Mouse (Mus musculus) megakaryocyte, embryonic 14.5 days (primary cell): ENCODE measurements around the gene Hspb8. TPM values are rescaled to one million over a fixed set of nuclear protein-coding genes. Genes with fewer than 3 reads are reported as not detected.
"Not testable (repeated sequence)": the region's sequence is repeated elsewhere in the genome, so short reads cannot be mapped to it uniquely, and the experiment has no call there.

Experiments used
- H3K27me3 ChIP-seq: replicated peaks from 2 replicates; pipeline ENCODE3; 2012; ENCODE audit warnings: inconsistent platforms
- H3K36me3 ChIP-seq: replicated peaks from 2 replicates; pipeline ENCODE3; 2012; ENCODE audit warnings: low read length, inconsistent platforms, mixed read lengths
- H3K4me1 ChIP-seq: 2 replicates; pipeline ENCODE4 v1.6.1; 2012; ENCODE audit warnings: inconsistent platforms
- H3K4me3 ChIP-seq: replicated peaks from 2 replicates; pipeline ENCODE3; 2012; ENCODE audit warnings: moderate library complexity, mild to moderate bottlenecking, inconsistent platforms
- H3K9me3 ChIP-seq: 2 replicates; pipeline ENCODE4 v1.6.1; 2012; ENCODE audit warnings: inconsistent platforms
- FLI1 ChIP-seq: IDR thresholded peaks from 2 replicates; pipeline ENCODE4 v1.6.1; 2012; ENCODE audit warnings: low read length, inconsistent platforms, mixed read lengths
- GATA1 ChIP-seq: IDR thresholded peaks from 3 replicates; pipeline ENCODE4 v1.6.1; 2012; ENCODE audit warnings: mixed read lengths, low read length, inconsistent platforms, borderline replicate concordance
- polyA plus RNA-seq: library from polyadenylated mRNA; stranded (reverse); fragments of >175 nt; gene quantifications from 2 replicates; pipeline ENCODE4 v1.2.3, GENCODE M21; 2012; ENCODE audit warnings: low replicate concordance; ENCODE audit not compliant: insufficient read depth

Hspb8 gene
- polyA plus RNA-seq, 1 experiment, result not detected

DNA sequence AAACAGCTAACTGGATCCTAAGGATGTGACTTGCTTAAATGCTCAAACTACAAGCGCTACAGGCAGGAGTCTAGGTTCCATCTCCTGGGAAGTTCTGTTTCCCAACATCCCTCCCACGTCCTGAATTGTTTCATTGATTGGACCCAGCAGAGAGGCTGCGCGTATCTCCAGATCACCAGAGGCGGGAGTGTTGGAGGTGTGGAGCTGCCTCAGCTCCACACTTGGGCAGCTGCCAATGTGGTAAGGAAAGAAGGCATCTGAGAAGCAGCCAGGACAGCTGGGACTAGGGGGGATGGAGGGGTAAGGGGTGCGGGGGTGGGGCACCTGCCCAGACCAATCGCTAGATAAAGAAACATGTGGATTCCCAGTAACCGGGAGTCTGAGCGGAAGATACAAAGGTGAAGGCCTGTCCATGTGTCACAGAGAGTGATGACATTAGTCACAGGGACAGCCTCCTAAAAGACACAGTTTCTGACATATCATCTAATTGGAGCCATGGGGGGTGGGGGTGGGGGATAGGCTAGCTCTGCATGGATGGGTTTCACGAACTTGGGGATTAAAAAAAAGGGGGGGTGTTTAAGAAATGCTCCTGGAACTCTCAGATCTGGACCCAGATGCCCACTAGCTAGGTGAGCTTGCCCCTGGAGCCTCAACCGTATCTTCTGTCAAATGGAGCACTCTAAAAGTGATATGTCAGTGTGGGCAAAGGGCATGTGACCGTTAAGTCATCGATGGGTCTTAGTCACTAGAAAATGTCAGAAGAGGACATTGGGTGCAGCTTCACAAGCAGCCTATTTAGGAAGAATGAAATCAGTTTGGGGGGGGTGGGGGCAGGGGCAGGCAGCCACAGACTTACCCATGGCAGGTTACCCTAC lies 12.5 kb upstream of the Hspb8 start:
- no peak overlapping the region for H3K4me3 ChIP-seq
- no peaks in the 10 kb centered on the region for H3K36me3 ChIP-seq
- H3K9me3 ChIP-seq, result peaks cover 26% of the 10 kb centered on the region
- H3K27me3 ChIP-seq, result no peaks in the 10 kb centered on the region
- TF ChIP-seq FLI1 (no peak), GATA1 (no peak)
- no peaks in the 10 kb centered on the region for H3K4me1 ChIP-seq

- H3K27me3 ChIP-seq, result no peaks in the 10 kb centered on the region
- no peaks in the 10 kb centered on the region for H3K4me1 ChIP-seq
- peaks cover 48% of the 10 kb centered on the region for H3K9me3 ChIP-seq
- no peak overlapping the region for H3K4me3 ChIP-seq
- no peaks in the 10 kb centered on the region for H3K36me3 ChIP-seq
- TF ChIP-seq GATA1 (no peak), FLI1 (no peak)
These were observed 10.2 kb upstream of the Hspb8 start for GRCm38 (mm10) chr5:116432871-116433270.

DNA sequence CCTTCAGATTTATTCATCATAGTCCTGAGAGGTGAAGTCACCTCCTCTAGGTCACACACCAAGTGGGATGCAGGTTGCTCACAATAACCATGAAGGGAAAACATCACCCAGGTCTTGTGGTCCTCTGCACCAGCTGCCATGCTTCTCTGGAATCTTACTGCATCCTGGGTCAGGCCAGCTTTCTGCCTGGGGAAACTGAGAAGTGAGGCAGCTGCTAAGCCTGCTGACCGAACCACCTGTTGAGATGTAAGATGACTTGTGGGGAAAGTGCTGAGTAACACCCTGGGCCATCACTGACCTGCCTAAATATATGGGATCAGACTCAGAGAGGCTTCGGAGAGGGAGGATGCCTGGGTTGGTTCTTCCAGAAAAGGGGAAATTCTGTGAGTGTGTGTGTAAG lies 4.0 kb upstream of the Hspb8 start:
- H3K9me3 ChIP-seq, result peaks cover 38% of the 10 kb centered on the region
- H3K4me1 ChIP-seq, result no peaks in the 10 kb centered on the region
- no peaks in the 10 kb centered on the region for H3K27me3 ChIP-seq
- no peak overlapping the region for H3K4me3 ChIP-seq
- TF ChIP-seq FLI1 (no peak), GATA1 (no peak)
- H3K36me3 ChIP-seq, result no peaks in the 10 kb centered on the region

DNA sequence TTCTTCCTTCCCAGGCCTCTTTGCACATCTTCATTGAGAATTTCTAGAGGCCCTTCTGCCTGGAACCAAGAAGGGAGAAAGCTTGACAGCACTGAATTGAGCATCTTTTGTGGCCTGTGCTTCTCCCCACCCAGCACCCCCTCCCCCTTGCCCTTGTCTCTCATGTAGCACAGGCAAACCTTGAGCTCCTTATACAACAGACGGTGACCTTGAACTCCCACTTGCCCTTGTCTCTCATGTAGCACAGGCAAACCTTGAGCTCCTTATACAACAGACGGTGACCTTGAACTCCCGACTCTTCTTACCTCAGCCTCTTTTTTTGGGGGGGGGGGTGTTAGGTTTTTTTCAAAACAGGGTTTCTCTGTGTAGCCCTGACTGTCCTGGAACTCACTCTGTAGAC lies 3.0 kb upstream of the Hspb8 start:
- H3K9me3 ChIP-seq, result peaks cover 31% of the 10 kb centered on the region
- not testable (repeated sequence) for H3K36me3 ChIP-seq, H3K4me3 ChIP-seq, H3K27me3 ChIP-seq, H3K4me1 ChIP-seq

- no peaks in the 10 kb centered on the region for H3K27me3 ChIP-seq
- H3K4me1 ChIP-seq, result no peaks in the 10 kb centered on the region
- H3K9me3 ChIP-seq, result peaks cover 26% of the 10 kb centered on the region
- TF ChIP-seq FLI1 (no peak), GATA1 (no peak)
- H3K36me3 ChIP-seq, result no peaks in the 10 kb centered on the region
- H3K4me3 ChIP-seq, result peak overlapping the region; percentile 33
These were observed 2.6 kb upstream of the Hspb8 start for GRCm38 (mm10) chr5:116425273-116425672.

GRCm38 (mm10) chr5:116423746-116424145 lies 1.1 kb upstream of the Hspb8 start:
- no peaks in the 10 kb centered on the region for H3K4me1 ChIP-seq
- H3K9me3 ChIP-seq, result peaks cover 12% of the 10 kb centered on the region
- no peaks in the 10 kb centered on the region for H3K36me3 ChIP-seq
- TF ChIP-seq FLI1 (no peak), GATA1 (no peak)
- no peaks in the 10 kb centered on the region for H3K27me3 ChIP-seq
- no peak overlapping the region for H3K4me3 ChIP-seq

- no peaks in the 10 kb centered on the region for H3K4me1 ChIP-seq
- H3K27me3 ChIP-seq, result no peaks in the 10 kb centered on the region
- no peak for TF ChIP-seq FLI1
- no peak for TF ChIP-seq GATA1
- H3K36me3 ChIP-seq, result no peaks in the 10 kb centered on the region
- H3K9me3 ChIP-seq, result peaks cover 19% of the 10 kb centered on the region
- H3K4me3 ChIP-seq, result no peak overlapping the region
These were observed 728 bp downstream of the Hspb8 start for GRCm38 (mm10) chr5:116421791-116422481.

- Histone ChIP-seq H3K27me3 (no peaks in the 10 kb centered on the region), H3K9me3 (peaks cover 22% of the 10 kb centered on the region), H3K4me3 (no peak overlapping the region), H3K36me3 (no peaks in the 10 kb centered on the region), H3K4me1 (no peaks in the 10 kb centered on the region)
- TF ChIP-seq GATA1, result no peak
- no peak for TF ChIP-seq FLI1
These were observed 1.9 kb downstream of the Hspb8 start for GRCm38 (mm10) chr5:116420759-116421225.

DNA sequence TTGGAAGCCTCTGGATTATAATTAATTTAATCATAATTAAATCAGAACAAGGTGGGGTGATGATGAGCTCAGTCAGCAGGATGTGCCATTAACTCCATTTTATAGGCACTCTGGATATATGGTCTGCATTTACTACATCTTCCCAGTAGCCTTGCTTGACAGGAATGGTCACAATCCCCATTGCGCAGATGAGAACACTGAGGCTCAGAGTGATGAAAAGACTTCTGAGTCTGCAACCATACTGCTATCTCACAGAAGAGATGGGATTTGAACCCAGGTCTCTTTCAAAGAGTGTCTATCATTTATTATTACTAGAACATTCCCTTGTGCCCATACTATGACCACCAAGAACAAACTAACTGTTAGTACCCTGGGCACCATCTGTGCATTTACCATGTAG lies 2.5 kb downstream of the Hspb8 start:
- no peaks in the 10 kb centered on the region for H3K27me3 ChIP-seq
- no peaks in the 10 kb centered on the region for H3K4me1 ChIP-seq
- no peak overlapping the region for H3K4me3 ChIP-seq
- TF ChIP-seq FLI1 (no peak), GATA1 (no peak)
- H3K36me3 ChIP-seq, result no peaks in the 10 kb centered on the region
- H3K9me3 ChIP-seq, result peaks cover 25% of the 10 kb centered on the region
